Mouse (Mus musculus) liver, embryonic 14.5 days (tissue): Measurements from ENCODE around the gene Calml3. TPM values are rescaled to one million over a fixed set of nuclear protein-coding genes. Genes with fewer than 3 reads are reported as not detected.

ENCODE experiments used
- ATAC-seq: fragments of 200-750 bp; cut with Nextera tagmentation; 2 replicates; pipeline ENCODE4 v1.8.0; 2017; ENCODE audit warnings: moderate number of reproducible peaks, mild to moderate bottlenecking, moderate library complexity; ENCODE audit not compliant: insufficient read depth
- DNase-seq, 3 experiments: peaks; one replicate each; pipeline ENCODE4 v3.0.0-alpha.2; 2012 to 2013; ENCODE audit warnings: low read depth in 3 of 3, low spot score in 3 of 3
- H3K27ac ChIP-seq: fragments of 300-500 bp; sonication (generic); 2 replicates; pipeline ENCODE4 v1.5.1; 2014; ENCODE audit warnings: moderate library complexity, mild to moderate bottlenecking, control low read depth, inconsistent platforms
- H3K27me3 ChIP-seq: fragments of 300-500 bp; sonication (generic); 2 replicates; pipeline ENCODE4 v1.6.1; 2014; ENCODE audit warnings: mild to moderate bottlenecking, low read length, moderate library complexity; ENCODE audit not compliant: control insufficient read depth, insufficient read depth
- H3K36me3 ChIP-seq: fragments of 300-500 bp; sonication (generic); replicated peaks from 2 replicates; pipeline ENCODE4 v1.6.1; 2014; ENCODE audit warnings: low read depth; ENCODE audit not compliant: control insufficient read depth, insufficient read depth
- H3K4me1 ChIP-seq, 2 experiments: fragments of 200-500 bp in 1 of 2; fragments of 300-500 bp in 1 of 2; sonication (generic) in 1 of 2; replicated peaks; 2 replicates each; pipeline ENCODE4 v1.6.1; 2012 to 2014; ENCODE audit warnings: antibody characterized with exemption in 1 of 2, inconsistent platforms in 1 of 2, low read length in 1 of 2; ENCODE audit not compliant: control insufficient read depth in 2 of 2, insufficient read depth in 2 of 2
- H3K4me2 ChIP-seq: fragments of 300-500 bp; sonication (generic); 2 replicates; pipeline ENCODE4 v1.6.1; 2014; ENCODE audit warnings: low read depth, mild to moderate bottlenecking, control low read depth, moderate library complexity
- H3K4me3 ChIP-seq, 2 experiments: fragments of 200-500 bp in 1 of 2; fragments of 300-500 bp in 1 of 2; sonication (generic) in 1 of 2; 2 replicates each; pipeline ENCODE4 v1.5.1; 2012 to 2014; ENCODE audit warnings: low read depth in 2 of 2, low read length in 2 of 2, mild to moderate bottlenecking in 2 of 2, control low read depth in 1 of 2, inconsistent platforms in 1 of 2, moderate library complexity in 1 of 2; ENCODE audit not compliant: insufficient read depth in 1 of 2
- H3K9ac ChIP-seq: fragments of 300-500 bp; sonication (generic); replicated peaks from 2 replicates; pipeline ENCODE4 v1.6.1; 2014; ENCODE audit warnings: mild to moderate bottlenecking, control low read depth, moderate library complexity
- H3K9me3 ChIP-seq: fragments of 300-500 bp; sonication (generic); 2 replicates; pipeline ENCODE4 v1.6.1; 2016; ENCODE audit warnings: low read length, mixed read lengths; ENCODE audit not compliant: control insufficient read depth
- CTCF ChIP-seq: IDR thresholded peaks from 2 replicates; pipeline ENCODE4 v1.5.1; 2016; ENCODE audit warnings: antibody characterized with exemption, low read depth, control low read depth
- EP300 ChIP-seq: IDR thresholded peaks from 2 replicates; pipeline ENCODE4 v1.6.1; 2016; ENCODE audit warnings: antibody characterized with exemption, low read depth
- WGBS: fragments of 180-500 bp; shearing (Covaris S2); extraction: QIAGEN DNeasy Blood & Tissue Kit; methylation state at CpG from one replicate; pipeline ENCODE4 v1.1.7; 2014; ENCODE audit not compliant: insufficient replicate concordance; 5-methylcytosine and 5-hydroxymethylcytosine counted together
- polyA plus RNA-seq, 2 experiments: library from polyadenylated mRNA; depleted of rRNA in 1 of 2; stranded (reverse) in 1 of 2; unstranded in 1 of 2; fragments of >200 nt; fragmentation: Nextera tagmentation in 1 of 2; extraction: Ambion mirVana in 1 of 2; gene quantifications; 2 replicates each; pipeline versions ENCODE4 v1.2.1 to v1.2.3; 2012 to 2014

The Calml3 gene
- polyA plus RNA-seq, 2 experiments = not detected

DNA sequence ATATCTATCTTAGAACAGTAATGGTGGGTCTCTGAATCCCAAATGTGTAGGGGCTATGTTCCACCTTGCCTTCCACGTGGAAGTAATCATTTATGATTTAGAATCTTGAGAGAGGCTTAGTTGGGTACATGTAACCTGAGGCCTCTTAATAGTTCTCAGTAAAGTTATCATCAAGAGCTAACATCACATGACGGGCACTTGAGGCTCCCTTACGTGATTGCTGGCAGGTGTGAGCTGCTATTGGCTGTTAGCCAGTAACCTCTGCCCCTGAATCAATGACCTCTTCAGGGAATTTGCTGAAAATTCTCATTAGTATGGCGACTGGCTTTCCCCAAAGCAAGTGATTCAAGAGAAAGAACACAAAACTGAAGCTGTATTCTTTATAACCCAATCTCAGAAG is 17.0 kb downstream of the Calml3 start:
- Histone ChIP-seq H3K9ac (no peak overlapping the region), H3K36me3 (no peaks in the 10 kb centered on the region), H3K4me2 (no peak overlapping the region), H3K9me3 (no peaks in the 10 kb centered on the region), H3K27ac (no peak overlapping the region), H3K4me3 (no peak overlapping the region), H3K4me1 (no peaks in the 10 kb centered on the region), H3K27me3 (no peaks in the 10 kb centered on the region)
- no peak for DNase-seq
- TF ChIP-seq EP300 = no peak
- no peak for TF ChIP-seq CTCF
- ATAC-seq = no peak
- WGBS = 40% methylated on average over 4 of the region's 4 CpGs

DNA sequence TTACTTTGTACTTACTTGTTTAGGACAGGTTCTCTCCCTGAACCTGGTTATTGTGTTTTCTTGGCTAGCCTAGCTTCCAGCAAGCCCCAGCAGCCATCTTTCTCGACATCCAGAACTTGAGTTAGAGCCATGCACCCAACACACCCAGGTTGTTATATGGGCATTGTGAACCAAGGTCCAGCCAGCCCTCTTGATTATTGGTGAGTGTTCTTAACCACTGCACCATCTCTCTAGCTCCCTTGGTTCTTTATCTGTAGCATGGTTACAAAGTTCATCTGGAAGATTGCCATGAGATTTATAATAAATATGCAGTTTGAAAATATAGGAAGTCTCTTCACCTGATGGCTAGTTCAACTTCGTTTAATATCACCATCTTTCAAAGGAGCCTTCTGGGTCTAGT is 20.5 kb downstream of the Calml3 start:
- ATAC-seq = no peak
- WGBS = 34% methylated on average over 2 of the region's 2 CpGs

DNA sequence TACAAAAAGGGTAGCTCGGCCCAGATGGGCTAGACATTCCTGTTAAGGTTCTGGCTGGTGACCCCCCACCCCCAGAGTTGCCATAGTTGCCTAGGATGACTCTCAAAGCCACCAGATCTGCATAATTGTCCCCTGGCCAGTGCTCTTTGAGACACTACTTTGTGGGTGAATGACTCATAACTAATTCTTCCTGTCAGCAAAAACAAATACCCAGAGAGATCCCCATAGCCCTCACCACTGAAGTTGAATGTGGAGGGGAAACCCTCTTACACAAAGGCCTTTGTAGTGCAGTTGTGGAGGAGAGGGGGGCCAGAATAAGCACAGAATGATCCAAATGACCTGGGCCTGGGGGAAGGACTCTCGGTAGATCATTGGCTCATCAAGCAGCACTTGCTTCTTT is 21.6 kb downstream of the Calml3 start:
- TF ChIP-seq EP300 (no peak), CTCF (no peak)
- Histone ChIP-seq H3K36me3 (no peaks in the 10 kb centered on the region), H3K4me2 (no peak overlapping the region), H3K9me3 (no peaks in the 10 kb centered on the region), H3K4me3 (no peak overlapping the region), H3K27me3 (no peaks in the 10 kb centered on the region), H3K4me1 (no peaks in the 10 kb centered on the region), H3K9ac (no peak overlapping the region), H3K27ac (no peak overlapping the region)
- DNase-seq = peak in 1 of 3 experiments; percentile 7
- 32% methylated on average over 2 of the region's 2 CpGs for WGBS
- ATAC-seq = no peak

More for the DNA sequence above, 20.5 kb downstream of the Calml3 start:
- no peaks in the 10 kb centered on the region for H3K36me3 ChIP-seq
- H3K4me1 ChIP-seq = no peaks in the 10 kb centered on the region
- TF ChIP-seq EP300 (no peak), CTCF (no peak)
- no peak overlapping the region for H3K9ac ChIP-seq
- H3K4me3 ChIP-seq = no peak overlapping the region
- DNase-seq = no peak
- H3K9me3 ChIP-seq = no peaks in the 10 kb centered on the region
- no peak overlapping the region for H3K27ac ChIP-seq
- H3K4me2 ChIP-seq = no peak overlapping the region
- H3K27me3 ChIP-seq = no peaks in the 10 kb centered on the region

DNA sequence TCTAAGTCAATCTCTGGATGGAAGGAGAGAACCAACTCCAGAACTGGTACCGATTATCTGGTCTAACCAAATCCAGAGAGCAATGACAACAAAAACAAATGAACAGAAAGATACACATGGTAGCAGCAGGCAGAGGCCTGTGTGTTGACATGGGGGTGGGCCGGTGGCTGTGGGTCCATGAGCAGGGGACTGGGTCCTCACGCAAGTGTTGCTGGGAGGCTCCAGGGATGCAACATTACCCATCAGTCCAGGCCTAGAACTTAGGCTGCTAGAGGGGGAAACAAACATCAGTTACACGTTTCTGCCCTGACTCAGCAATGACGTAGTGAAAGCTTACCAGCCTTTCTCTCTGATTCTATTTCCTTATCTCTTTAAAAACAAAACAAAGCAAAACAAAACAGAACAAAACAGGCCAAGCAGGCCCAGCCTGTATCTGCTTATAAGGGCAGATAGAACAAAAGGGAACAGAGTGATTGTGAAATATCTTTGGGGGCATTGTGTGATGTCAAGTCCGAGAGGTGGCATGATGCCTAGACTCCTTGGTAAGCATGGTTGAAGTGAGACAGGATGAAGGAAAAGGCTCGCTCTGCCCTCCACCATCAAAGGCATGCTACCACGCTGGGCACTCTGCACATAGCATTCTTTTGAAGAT is 24.4 kb downstream of the Calml3 start:
- Histone ChIP-seq H3K9me3 (no peaks in the 10 kb centered on the region), H3K27ac (no peak overlapping the region), H3K4me1 (no peaks in the 10 kb centered on the region), H3K36me3 (no peaks in the 10 kb centered on the region), H3K9ac (no peak overlapping the region), H3K4me2 (no peak overlapping the region), H3K27me3 (no peaks in the 10 kb centered on the region), H3K4me3 (no peak overlapping the region)
- TF ChIP-seq EP300 = no peak
- no peak for TF ChIP-seq CTCF
- ATAC-seq = no peak
- DNase-seq = no peak
- WGBS = 61% methylated on average over 8 of the region's 8 CpGs

DNA sequence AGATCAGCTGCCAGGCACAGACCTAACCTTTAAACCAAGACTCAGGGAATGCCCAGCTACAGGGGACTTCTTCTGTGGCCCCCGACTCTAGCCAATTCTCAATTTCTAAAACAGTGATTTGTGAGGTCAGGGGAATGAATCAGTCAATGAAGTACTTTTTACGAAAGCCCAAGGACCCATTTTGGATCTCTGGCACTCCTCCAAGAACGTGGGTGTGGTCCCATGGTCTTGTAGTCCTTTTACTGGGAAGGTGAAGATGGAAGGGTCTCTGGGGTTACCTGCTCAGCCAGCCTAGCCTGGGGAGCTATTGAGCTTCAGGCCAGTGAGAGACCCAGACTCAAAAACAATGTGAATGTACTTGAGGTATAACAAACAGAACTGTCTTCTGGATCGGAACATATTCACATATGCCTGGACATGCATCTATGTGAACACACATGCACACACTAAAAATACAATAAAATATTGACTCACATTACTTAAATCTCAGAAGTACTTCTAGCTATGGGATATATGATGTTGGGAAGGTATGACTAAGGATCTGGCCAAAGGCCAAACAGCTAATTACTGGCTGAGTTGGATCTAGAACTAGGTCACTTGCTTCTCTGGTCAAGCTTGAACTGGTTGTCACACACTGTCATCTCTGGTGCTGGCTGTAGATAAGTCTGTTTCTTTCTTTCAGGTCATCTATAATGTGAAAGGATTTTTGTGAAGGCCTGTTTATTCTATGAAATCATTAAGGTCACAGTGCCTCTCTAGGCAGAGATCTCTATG is 25.3 kb downstream of the Calml3 start:
- Histone ChIP-seq H3K9me3 (no peaks in the 10 kb centered on the region), H3K27ac (no peak overlapping the region), H3K4me2 (no peak overlapping the region), H3K9ac (no peak overlapping the region), H3K4me1 (no peaks in the 10 kb centered on the region), H3K36me3 (no peaks in the 10 kb centered on the region), H3K4me3 (no peak overlapping the region), H3K27me3 (no peaks in the 10 kb centered on the region)
- ATAC-seq (no peak), DNase-seq (no peak)
- WGBS = 53% methylated on average over 4 of the region's 4 CpGs
- TF ChIP-seq EP300 (no peak), CTCF (no peak)
